Mouse (Mus musculus) heart, postnatal 0 days (tissue): ENCODE results near the gene Kcnip3. TPM values are rescaled to one million over a fixed set of nuclear protein-coding genes. Genes with fewer than 3 reads are reported as not detected.

Experiments
- ATAC-seq: fragments of 200-750 bp; cut with Nextera tagmentation; 2 replicates; pipeline ENCODE4 v1.8.0; 2017; ENCODE audit warnings: low read depth, moderate number of reproducible peaks, moderate library complexity; ENCODE audit not compliant: insufficient read depth
- DNase-seq: peaks from one replicate; pipeline ENCODE4 v3.0.0-alpha.2; 2016; ENCODE audit warnings: low spot score
- H3K27ac ChIP-seq: fragments of 300-500 bp; sonication (generic); 2 replicates; pipeline ENCODE4 v1.5.1; 2014; ENCODE audit warnings: low read depth, mild to moderate bottlenecking
- H3K27me3 ChIP-seq: fragments of 300-500 bp; sonication (generic); 2 replicates; pipeline ENCODE4 v1.6.1; 2014; ENCODE audit warnings: low read length, mixed read lengths; ENCODE audit not compliant: control insufficient read depth, insufficient read depth
- H3K36me3 ChIP-seq: fragments of 300-500 bp; sonication (generic); replicated peaks from 2 replicates; pipeline ENCODE4 v1.6.1; 2014; ENCODE audit warnings: low read length, mixed read lengths; ENCODE audit not compliant: control insufficient read depth, insufficient read depth
- H3K4me1 ChIP-seq: fragments of 300-500 bp; sonication (generic); 2 replicates; pipeline ENCODE4 v1.6.1; 2014; ENCODE audit warnings: antibody characterized with exemption; ENCODE audit not compliant: control insufficient read depth, insufficient read depth
- H3K4me2 ChIP-seq: fragments of 300-500 bp; sonication (generic); 2 replicates; pipeline ENCODE4 v1.6.1; 2014; ENCODE audit warnings: low read depth, mild to moderate bottlenecking, low read length, moderate library complexity
- H3K4me3 ChIP-seq: fragments of 300-500 bp; sonication (generic); 2 replicates; pipeline ENCODE4 v1.5.1; 2014; ENCODE audit warnings: low read depth, low read length
- H3K9ac ChIP-seq: fragments of 300-500 bp; sonication (generic); replicated peaks from 2 replicates; pipeline ENCODE4 v1.6.1; 2014; ENCODE audit warnings: low read depth, low read length, mixed read lengths
- H3K9me3 ChIP-seq: fragments of 300-500 bp; sonication (generic); replicated peaks from 2 replicates; pipeline ENCODE4 v1.6.1; 2016; ENCODE audit warnings: low read length; ENCODE audit not compliant: control insufficient read depth
- CTCF ChIP-seq: IDR thresholded peaks from 2 replicates; pipeline ENCODE4 v1.5.1; 2016; ENCODE audit warnings: antibody characterized with exemption, control low read depth, low read depth
- EP300 ChIP-seq: IDR thresholded peaks from 2 replicates; pipeline ENCODE4 v1.6.1; 2016; ENCODE audit warnings: antibody characterized with exemption, low read depth
- WGBS: fragments of 180-500 bp; shearing (Covaris S2); extraction: QIAGEN DNeasy Blood & Tissue Kit; methylation state at CpG from one replicate; pipeline ENCODE4 v1.1.7; 2014; 5-methylcytosine and 5-hydroxymethylcytosine counted together
- polyA plus RNA-seq: library from polyadenylated mRNA; unstranded; fragments of >200 nt; fragmentation: Nextera tagmentation; extraction: Ambion mirVana; gene quantifications from 2 replicates; pipeline ENCODE4 v1.2.1, GENCODE M21; 2015
- total RNA-seq: library from RNA; depleted of rRNA; stranded (reverse); fragments of >200 nt; gene quantifications from 2 replicates; pipeline ENCODE4 v1.2.3, GENCODE M21; 2014; ENCODE audit warnings: low replicate concordance

The Kcnip3 gene
- total and polyA plus RNA-seq, 2 experiments from 2014 or later, result 0.20 to 7.9 TPM

- H3K36me3 ChIP-seq, result no peaks in the 10 kb centered on the region
- ATAC-seq (no peak), DNase-seq (no peak)
- H3K9ac ChIP-seq, result no peak overlapping the region
- no peak for TF ChIP-seq CTCF
- TF ChIP-seq EP300, result no peak
- H3K4me3 ChIP-seq, result no peak overlapping the region
- no peaks in the 10 kb centered on the region for H3K9me3 ChIP-seq
- H3K4me1 ChIP-seq, result no peaks in the 10 kb centered on the region
- 0 out of 2 replicates have a peak, but pooled peaks cover 21% of the 10 kb centered on the region for H3K27me3 ChIP-seq
- no peak overlapping the region for H3K4me2 ChIP-seq
- whole genome bisulfite sequencing, result 68% methylated on average over 8 of the region's 8 CpGs
- no peak overlapping the region for H3K27ac ChIP-seq
These were observed 23.1 kb downstream of the Kcnip3 start for GRCm38 (mm10) chr2:127498750-127499149.

- ATAC-seq (no peak), DNase-seq (no peak)
- Histone ChIP-seq H3K27me3 (0 out of 2 replicates have a peak, but pooled peaks cover 4% of the 10 kb centered on the region), H3K9me3 (no peaks in the 10 kb centered on the region), H3K36me3 (no peaks in the 10 kb centered on the region), H3K4me3 (no peak overlapping the region), H3K4me2 (no peak overlapping the region), H3K27ac (no peak overlapping the region), H3K9ac (no peak overlapping the region), H3K4me1 (no peaks in the 10 kb centered on the region)
- TF ChIP-seq CTCF, result no peak
- TF ChIP-seq EP300, result no peak
- 40% methylated on average over 1 of the region's 1 CpGs for WGBS
These were observed 25.6 kb downstream of the Kcnip3 start for GRCm38 (mm10) chr2:127496321-127496720.

GRCm38 (mm10) chr2:127484476-127485170 is 37.3 kb downstream of the Kcnip3 start:
- Histone ChIP-seq H3K4me2 (peak overlapping the region; percentile 44), H3K36me3 (no peaks in the 10 kb centered on the region), H3K4me1 (peaks cover 11% of the 10 kb centered on the region), H3K4me3 (peak overlapping the region; percentile 15; the same call in 1 of the 2 replicates), H3K9ac (no peak overlapping the region), H3K9me3 (no peaks in the 10 kb centered on the region), H3K27ac (no peak overlapping the region), H3K27me3 (peaks cover 63% of the 10 kb centered on the region)
- TF ChIP-seq CTCF (no peak), EP300 (no peak)
- peak; percentile 76 for DNase-seq
- peak; percentile 65; the same call in 1 of the 2 replicates for ATAC-seq
- 8% methylated on average over 19 of the region's 19 CpGs for WGBS

GRCm38 (mm10) chr2:127483001-127483400 is 38.9 kb downstream of the Kcnip3 start:
- TF ChIP-seq EP300, result no peak
- TF ChIP-seq CTCF, result no peak
- Histone ChIP-seq H3K4me2 (peak overlapping the region; percentile 65), H3K27ac (no peak overlapping the region), H3K9me3 (no peaks in the 10 kb centered on the region), H3K36me3 (no peaks in the 10 kb centered on the region), H3K27me3 (peaks cover 70% of the 10 kb centered on the region), H3K9ac (no peak overlapping the region), H3K4me1 (peaks cover 11% of the 10 kb centered on the region), H3K4me3 (peak overlapping the region; percentile 45)
- ATAC-seq, result no peak
- WGBS, result under 1% methylated on average over 21 of the region's 21 CpGs
- no peak for DNase-seq

- ATAC-seq, result peak; percentile 69
- no peak for DNase-seq
- no peak overlapping the region for H3K9ac ChIP-seq
- H3K4me1 ChIP-seq, result peaks cover 11% of the 10 kb centered on the region
- peaks cover 70% of the 10 kb centered on the region for H3K27me3 ChIP-seq
- no peak overlapping the region for H3K27ac ChIP-seq
- no peaks in the 10 kb centered on the region for H3K9me3 ChIP-seq
- no peaks in the 10 kb centered on the region for H3K36me3 ChIP-seq
- peak overlapping the region; percentile 45 for H3K4me3 ChIP-seq
- H3K4me2 ChIP-seq, result peak overlapping the region; percentile 65
- TF ChIP-seq CTCF, result no peak
- WGBS, result under 1% methylated on average over 19 of the region's 21 CpGs
These were observed 39.4 kb downstream of the Kcnip3 start for GRCm38 (mm10) chr2:127482533-127482911.
